Mouse (Mus musculus) liver, embryonic 16.5 days (tissue): ENCODE results near the gene Vrtn. TPM values are rescaled to one million over a fixed set of nuclear protein-coding genes. Genes with fewer than 3 reads are reported as not detected.

ENCODE experiments used
- ATAC-seq: fragments of 200-750 bp; cut with Nextera tagmentation; 2 replicates; pipeline ENCODE4 v1.8.0; 2017; ENCODE audit warnings: low read depth, mild to moderate bottlenecking, moderate number of reproducible peaks, moderate library complexity
- H3K27ac ChIP-seq: fragments of 300-500 bp; sonication (generic); 2 replicates; pipeline ENCODE4 v1.5.1; 2014; ENCODE audit warnings: mild to moderate bottlenecking, low read length
- H3K27me3 ChIP-seq: fragments of 300-500 bp; sonication (generic); 2 replicates; pipeline ENCODE4 v1.6.1; 2014; ENCODE audit warnings: low read depth, low read length, mixed read lengths; ENCODE audit not compliant: control insufficient read depth, insufficient read depth
- H3K36me3 ChIP-seq: fragments of 300-500 bp; sonication (generic); 2 replicates; pipeline ENCODE4 v1.6.1; 2014; ENCODE audit warnings: mild to moderate bottlenecking; ENCODE audit not compliant: control insufficient read depth, insufficient read depth
- H3K4me1 ChIP-seq: fragments of 300-500 bp; sonication (generic); 2 replicates; pipeline ENCODE4 v1.6.1; 2014; ENCODE audit warnings: low read depth, low read length, mixed read lengths; ENCODE audit not compliant: control insufficient read depth
- H3K4me2 ChIP-seq: fragments of 300-500 bp; sonication (generic); 2 replicates; pipeline ENCODE4 v1.6.1; 2014; ENCODE audit warnings: low read depth, low read length, mixed read lengths
- H3K4me3 ChIP-seq: fragments of 300-500 bp; sonication (generic); 2 replicates; pipeline ENCODE4 v1.5.1; 2014; ENCODE audit warnings: low read depth, mild to moderate bottlenecking, low read length
- H3K9ac ChIP-seq: fragments of 300-500 bp; sonication (generic); 2 replicates; pipeline ENCODE4 v1.6.1; 2014; ENCODE audit warnings: low read depth, low read length
- H3K9me3 ChIP-seq: fragments of 300-500 bp; sonication (generic); replicated peaks from 2 replicates; pipeline ENCODE4 v1.6.1; 2016; ENCODE audit warnings: low read length; ENCODE audit not compliant: control insufficient read depth
- WGBS: fragments of 180-500 bp; shearing (Covaris S2); extraction: QIAGEN DNeasy Blood & Tissue Kit; methylation state at CpG from one replicate; pipeline ENCODE4 v1.1.7; 2014; ENCODE audit not compliant: insufficient replicate concordance; 5-methylcytosine and 5-hydroxymethylcytosine counted together
- polyA plus RNA-seq: library from polyadenylated mRNA; unstranded; fragments of >200 nt; fragmentation: Nextera tagmentation; extraction: Ambion mirVana; gene quantifications from 2 replicates; pipeline ENCODE4 v1.2.1, GENCODE M21; 2015

Vrtn gene
- polyA plus RNA-seq, 1 experiment from 2014 or later: not detected

DNA sequence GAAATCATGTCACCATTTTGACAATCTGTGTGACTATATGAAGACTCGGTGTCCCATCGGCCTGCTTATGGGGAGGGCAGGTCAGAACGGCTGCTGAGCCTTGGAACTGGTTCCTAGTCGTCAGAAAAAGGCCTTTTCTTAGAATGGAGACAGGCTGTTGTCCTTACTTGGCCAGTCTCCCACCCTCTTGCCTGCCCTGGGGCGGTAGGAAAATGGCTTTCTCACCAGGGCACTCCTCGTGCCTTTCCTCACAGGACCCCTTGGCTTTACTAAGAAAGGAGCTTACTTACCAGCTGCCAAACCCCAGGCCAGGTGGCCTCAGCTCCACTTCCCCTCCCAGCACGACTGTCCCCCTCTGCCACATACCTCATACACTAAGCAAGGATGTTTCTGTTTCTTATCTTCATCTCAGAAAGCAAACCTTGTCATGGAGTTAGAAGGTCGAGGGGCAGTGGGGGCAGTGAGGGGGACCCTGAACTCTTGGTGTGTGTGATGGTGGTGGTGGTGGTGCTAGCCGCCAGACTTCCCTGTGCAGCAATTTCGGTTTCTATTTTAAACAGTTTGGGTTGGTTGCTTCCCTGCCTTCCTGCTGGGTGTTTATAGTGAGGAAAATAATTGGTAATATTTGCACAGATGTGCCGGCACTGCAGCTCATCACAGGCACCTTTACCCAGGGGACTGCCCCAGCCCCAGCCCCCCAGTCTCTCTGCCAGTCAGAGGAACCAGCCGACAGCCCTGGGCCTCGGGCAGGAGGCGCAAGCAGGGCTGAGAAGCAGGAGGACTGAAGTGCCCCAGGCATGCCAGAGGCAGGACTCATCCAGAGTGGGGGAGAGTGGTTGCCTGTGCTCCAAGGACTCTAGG, 34.1 kb downstream of the Vrtn start:
- Histone ChIP-seq H3K4me1 (no peaks in the 10 kb centered on the region), H3K27ac (peak overlapping the region; percentile 12; the same call in 1 of the 2 replicates), H3K4me3 (no peak overlapping the region), H3K36me3 (no peaks in the 10 kb centered on the region), H3K9me3 (no peaks in the 10 kb centered on the region), H3K27me3 (no peaks in the 10 kb centered on the region), H3K4me2 (peak overlapping the region; percentile 2; the same call in 1 of the 2 replicates), H3K9ac (no peak overlapping the region)
- ATAC-seq: no peak
- 31% methylated on average over 14 of the region's 14 CpGs for WGBS

DNA sequence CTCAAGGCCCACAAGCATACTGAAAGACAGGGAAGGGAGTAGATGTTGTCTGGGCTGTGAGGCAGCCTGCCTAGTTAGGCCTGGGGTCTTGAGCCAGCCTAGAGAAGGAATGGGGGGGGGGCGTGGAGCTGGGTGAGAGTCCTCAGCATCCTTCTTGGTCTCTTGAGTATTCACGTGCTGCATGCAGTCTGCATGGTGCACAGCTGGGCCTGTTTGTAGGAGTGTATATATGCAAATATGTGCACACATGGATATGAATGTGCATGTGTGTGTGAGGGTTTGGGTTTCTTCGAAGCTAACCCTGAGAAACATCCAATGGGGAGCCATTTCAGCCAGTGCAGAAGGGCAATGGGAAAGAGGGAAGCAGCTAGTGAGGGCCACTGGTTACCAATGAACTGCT, 35.2 kb downstream of the Vrtn start:
- Histone ChIP-seq H3K27me3 (no peaks in the 10 kb centered on the region), H3K4me2 (no peak overlapping the region), H3K36me3 (no peaks in the 10 kb centered on the region), H3K9me3 (no peaks in the 10 kb centered on the region), H3K4me1 (no peaks in the 10 kb centered on the region), H3K4me3 (no peak overlapping the region), H3K27ac (no peak overlapping the region), H3K9ac (no peak overlapping the region)
- ATAC-seq: no peak
- WGBS: 55% methylated on average over 3 of the region's 3 CpGs

DNA sequence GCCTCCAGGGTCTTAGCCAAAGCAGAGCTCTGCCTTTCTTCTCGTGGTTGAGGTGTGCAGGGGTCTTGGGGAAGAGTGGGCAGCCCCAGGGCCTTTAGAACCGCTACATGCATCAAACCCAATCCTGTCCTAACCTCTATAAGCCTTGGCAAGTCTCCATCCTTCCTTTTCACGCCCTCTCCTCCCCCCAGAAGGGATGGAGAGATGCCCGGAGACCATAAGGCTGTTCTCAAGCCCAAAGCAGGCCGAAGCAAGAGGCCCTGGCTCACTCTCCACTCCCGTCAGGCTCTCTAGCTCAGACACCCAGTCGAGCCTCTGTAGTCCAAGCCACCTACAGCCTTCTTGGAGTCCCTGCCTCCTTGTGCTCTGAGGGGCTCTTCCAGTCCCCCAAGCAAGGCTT, 43.8 kb downstream of the Vrtn start:
- WGBS: 54% methylated on average over 7 of the region's 7 CpGs
- Histone ChIP-seq H3K9ac (no peak overlapping the region), H3K4me2 (no peak overlapping the region), H3K9me3 (no peaks in the 10 kb centered on the region), H3K27ac (no peak overlapping the region), H3K36me3 (no peaks in the 10 kb centered on the region), H3K4me3 (no peak overlapping the region), H3K4me1 (no peaks in the 10 kb centered on the region), H3K27me3 (no peaks in the 10 kb centered on the region)
- no peak for ATAC-seq

DNA sequence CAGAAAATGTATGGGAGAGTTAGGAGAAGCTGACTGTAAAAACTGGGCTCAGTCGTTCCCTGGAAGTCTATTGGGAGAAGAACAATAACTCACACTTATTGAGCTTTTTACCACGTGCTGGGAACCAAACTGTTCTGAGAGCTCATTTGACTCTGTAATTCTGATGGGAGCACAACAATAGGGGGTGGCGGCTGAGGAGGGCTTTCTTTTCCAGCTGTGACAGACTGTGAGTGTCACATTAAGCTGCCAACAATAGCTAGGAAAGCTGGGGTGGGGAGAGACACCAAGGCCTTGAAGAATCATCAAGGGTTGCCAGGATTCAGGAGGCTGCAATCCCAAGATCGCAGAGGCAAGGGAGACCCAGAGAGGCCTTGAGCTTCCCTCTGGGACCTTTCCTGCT, 45.4 kb downstream of the Vrtn start:
- Histone ChIP-seq H3K4me1 (no peaks in the 10 kb centered on the region), H3K27ac (no peak overlapping the region), H3K4me3 (no peak overlapping the region), H3K9me3 (no peaks in the 10 kb centered on the region), H3K4me2 (no peak overlapping the region), H3K36me3 (no peaks in the 10 kb centered on the region), H3K27me3 (0 out of 2 replicates have a peak, but pooled peaks cover 2% of the 10 kb centered on the region), H3K9ac (no peak overlapping the region)
- WGBS: 32% methylated on average over 4 of the region's 4 CpGs
- ATAC-seq: no peak

GRCm38 (mm10) chr12:84687531-84687930, 46.7 kb downstream of the Vrtn start:
- 0 out of 2 replicates have a peak, but pooled peaks cover 2% of the 10 kb centered on the region for H3K27me3 ChIP-seq
- H3K9ac ChIP-seq: no peak overlapping the region
- H3K4me3 ChIP-seq: no peak overlapping the region
- 71% methylated on average over 4 of the region's 4 CpGs for WGBS
- no peak for ATAC-seq
- no peak overlapping the region for H3K27ac ChIP-seq
- H3K4me1 ChIP-seq: no peaks in the 10 kb centered on the region
- H3K36me3 ChIP-seq: no peaks in the 10 kb centered on the region
- H3K9me3 ChIP-seq: no peaks in the 10 kb centered on the region
- H3K4me2 ChIP-seq: no peak overlapping the region

DNA sequence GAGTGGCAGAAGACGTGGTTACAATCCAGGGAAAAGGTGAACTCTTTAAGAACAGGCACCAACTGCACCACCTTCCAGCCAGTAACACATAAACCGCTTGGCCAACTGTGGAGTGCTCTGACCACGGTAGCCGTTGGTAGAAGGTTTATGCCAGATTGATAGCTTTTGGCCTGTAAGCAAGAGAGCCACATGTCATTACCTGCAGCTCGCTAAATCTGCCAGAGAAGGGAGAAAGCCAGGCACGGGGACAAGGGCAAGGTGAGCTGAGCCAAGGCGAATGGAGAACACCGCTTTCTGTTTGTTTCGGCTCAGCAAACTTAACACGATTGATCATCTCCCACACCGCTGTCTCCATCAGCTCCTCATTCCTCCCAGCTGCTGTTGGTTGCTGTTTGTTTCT, 48.2 kb downstream of the Vrtn start:
- 72% methylated on average over 11 of the region's 11 CpGs for WGBS
- no peak for ATAC-seq
- H3K9me3 ChIP-seq: no peaks in the 10 kb centered on the region
- H3K27me3 ChIP-seq: 0 out of 2 replicates have a peak, but pooled peaks cover 2% of the 10 kb centered on the region
- H3K36me3 ChIP-seq: no peaks in the 10 kb centered on the region
- no peaks in the 10 kb centered on the region for H3K4me1 ChIP-seq
- no peak overlapping the region for H3K4me3 ChIP-seq
- H3K9ac ChIP-seq: no peak overlapping the region
- no peak overlapping the region for H3K4me2 ChIP-seq
- no peak overlapping the region for H3K27ac ChIP-seq

DNA sequence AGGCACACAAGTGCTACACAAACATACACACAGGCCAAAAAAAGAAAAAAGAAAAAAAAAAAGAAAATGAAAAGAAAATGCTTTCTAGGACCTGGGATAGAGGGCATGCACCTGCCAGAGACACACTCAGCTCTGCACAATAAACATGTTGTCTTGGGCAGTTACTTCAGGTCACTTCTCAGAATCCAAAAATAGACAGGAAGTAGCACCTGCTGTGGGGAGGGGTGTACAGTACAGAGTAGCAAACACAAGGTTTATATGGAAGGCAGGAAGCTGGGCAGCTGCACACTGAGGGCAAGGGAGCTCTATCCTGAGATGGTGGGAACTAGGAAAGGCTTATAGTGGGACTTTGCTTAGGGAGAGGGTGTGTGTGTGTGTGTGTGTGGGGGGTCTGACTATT, 50.5 kb downstream of the Vrtn start:
- Histone ChIP-seq H3K4me2 (no peak overlapping the region), H3K4me1 (no peaks in the 10 kb centered on the region), H3K27ac (no peak overlapping the region), H3K9me3 (no peaks in the 10 kb centered on the region), H3K9ac (no peak overlapping the region), H3K36me3 (no peaks in the 10 kb centered on the region), H3K27me3 (peaks cover 6% of the 10 kb centered on the region; the same call in 1 of the 2 replicates), H3K4me3 (no peak overlapping the region)
- no peak for ATAC-seq

DNA sequence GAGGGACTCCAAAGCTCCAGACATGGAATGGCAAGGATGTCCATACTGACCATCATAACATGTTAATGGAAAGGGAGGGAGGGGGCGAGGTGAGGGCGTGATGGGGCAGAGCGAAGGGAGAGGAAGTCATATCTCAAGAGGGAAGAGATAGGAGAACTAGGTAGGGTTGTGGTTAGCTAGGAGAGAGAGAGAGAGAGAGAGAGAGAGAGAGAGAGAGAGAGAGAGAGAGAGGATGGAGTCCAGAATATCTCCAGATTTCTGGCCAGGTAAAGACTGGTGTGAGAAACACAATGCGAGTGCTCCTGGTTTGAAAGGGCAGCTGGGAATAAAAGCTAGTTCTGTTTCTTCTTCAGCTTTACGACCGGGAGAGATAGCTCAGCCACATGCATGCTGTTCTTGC, 51.3 kb downstream of the Vrtn start:
- Histone ChIP-seq H3K27ac (no peak overlapping the region), H3K4me2 (no peak overlapping the region), H3K27me3 (peaks cover 13% of the 10 kb centered on the region), H3K4me3 (no peak overlapping the region), H3K36me3 (no peaks in the 10 kb centered on the region), H3K9me3 (no peaks in the 10 kb centered on the region), H3K4me1 (no peaks in the 10 kb centered on the region), H3K9ac (no peak overlapping the region)
- 42% methylated on average over 6 of the region's 6 CpGs for WGBS
- ATAC-seq: no peak

- peak; percentile 59; the same call in 1 of the 2 replicates for ATAC-seq
- H3K4me1 ChIP-seq: no peaks in the 10 kb centered on the region; the same call in 1 of the 2 replicates
- no peak within 1 kb of the TSS for H3K9ac ChIP-seq
- peaks cover 48% of the 10 kb centered on the region for H3K27me3 ChIP-seq
- no peak within 1 kb of the TSS for H3K27ac ChIP-seq
- peak within 1 kb of the TSS; percentile 57 for H3K4me3 ChIP-seq
- H3K36me3 ChIP-seq: no peaks in the 10 kb centered on the region
- H3K4me2 ChIP-seq: peak within 1 kb of the TSS; percentile 77
- under 1% methylated on average over 76 of the region's 79 CpGs for WGBS
- no peaks in the 10 kb centered on the region for H3K9me3 ChIP-seq
Observed at GRCm38 (mm10) chr12:84698319-84699081, 57.7 kb downstream of the Vrtn start, which contains the start of gene Syndig1l. Gene Syndig1l, minus strand, starts transcription at chr12:84698831.
